Mouse (Mus musculus) T-cell, adult 66 days (primary cell): ENCODE data around the gene Sgf29. TPM values are rescaled to one million over a fixed set of nuclear protein-coding genes. Genes with fewer than 3 reads are reported as not detected.

ENCODE experiments used
- total RNA-seq, 2 experiments: library from RNA; stranded (reverse); gene quantifications; 3 replicates in 1 of 2; 4 replicates in 1 of 2; pipeline ENCODE4 v1.2.4; 2023

Sgf29 gene
- total RNA-seq: 10 to 100 TPM; 71.8 to 85.5 TPM

GRCm38 (mm10) chr7:126649231-126650051 is at the start of gene Sgf29:
Sgf29 (plus strand) TSS chr7:126649309.

DNA sequence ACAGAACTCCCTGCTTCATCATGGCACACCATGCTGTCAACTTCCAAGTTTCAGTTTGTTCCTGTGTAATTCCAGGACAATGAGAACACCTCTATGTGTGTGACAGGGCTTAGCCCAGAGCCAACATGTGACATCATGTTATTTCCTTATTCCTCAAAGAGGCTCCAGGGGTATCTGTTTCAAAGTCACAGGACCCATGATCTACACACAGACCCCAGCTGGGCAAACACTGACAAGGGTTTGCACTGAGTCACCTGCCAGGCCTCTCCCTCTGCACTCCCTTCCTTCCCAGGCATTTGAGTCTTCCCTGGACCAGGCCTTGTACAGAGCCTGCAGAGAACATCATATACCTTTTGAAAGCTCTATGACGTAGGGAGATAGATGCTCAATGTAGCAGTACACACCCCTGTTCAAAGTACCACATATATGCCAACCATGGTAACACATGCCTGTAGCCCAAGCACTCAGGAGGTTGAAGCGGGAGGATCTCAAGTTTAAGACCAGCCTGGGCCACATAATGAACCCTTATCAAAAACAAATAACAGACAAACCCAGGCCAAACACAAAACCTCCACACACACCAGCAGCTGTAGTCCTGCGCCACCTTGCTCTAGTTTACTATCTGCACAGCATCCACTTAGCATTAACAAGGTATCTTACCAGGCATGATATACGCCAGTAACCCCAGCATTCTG is 18.1 kb upstream of the Sgf29 start, which contains the start of gene Nupr1:
Nupr1 (minus strand) TSS at position 38 of the 695 bp plus-strand sequence.

DNA sequence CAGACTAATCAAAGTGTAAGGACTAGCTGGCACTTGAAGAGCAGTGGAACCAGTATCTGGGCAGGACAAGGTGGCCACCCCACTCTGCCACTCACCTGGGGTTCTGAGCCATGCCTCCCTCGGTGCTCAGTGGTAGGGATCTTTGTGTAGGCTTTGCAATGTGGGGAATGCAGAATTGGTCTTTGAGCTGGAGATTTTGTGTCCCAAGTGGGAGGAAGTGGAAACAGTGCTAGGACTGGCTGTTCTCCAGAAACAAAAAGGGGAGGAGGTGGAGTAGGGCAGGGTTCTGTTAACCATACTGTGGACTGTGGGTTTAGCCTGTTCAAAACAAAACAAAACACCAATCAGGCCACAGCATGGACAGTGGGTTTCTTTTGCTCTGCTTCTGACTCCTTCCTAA is 27.1 kb downstream of the Sgf29 start, which contains the start of gene Sult1a1:
Sult1a1 (minus strand) TSS at position 226 of the 400 bp plus-strand sequence.

DNA sequence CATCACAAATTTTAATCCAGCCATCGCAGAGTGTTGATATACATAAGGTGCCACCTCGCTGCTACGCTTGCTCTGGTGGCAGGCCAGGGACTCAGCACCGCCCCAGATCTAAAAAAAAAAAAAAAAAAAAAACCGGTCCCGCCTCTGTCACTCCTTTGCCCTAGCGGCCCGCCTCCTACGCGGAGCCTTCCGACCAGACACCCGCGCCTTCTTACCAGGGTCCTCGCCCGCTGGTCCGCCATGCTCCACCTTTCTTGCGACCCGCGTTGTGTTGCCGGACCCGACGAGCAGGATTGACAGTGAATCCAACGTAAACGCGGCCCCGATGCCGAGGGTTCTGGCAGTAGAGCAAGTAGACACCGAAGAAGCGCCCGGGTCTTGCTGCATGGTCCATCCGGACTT is 46.1 kb downstream of the Sgf29 start, which contains the start of gene Bola2:
Bola2 (plus strand) TSS at position 192 of the 402 bp plus-strand sequence.

GRCm38 (mm10) chr7:126695631-126696207 is 46.6 kb downstream of the Sgf29 start, which contains the start of gene Slx1b:
Slx1b (minus strand) TSS chr7:126695784.

DNA sequence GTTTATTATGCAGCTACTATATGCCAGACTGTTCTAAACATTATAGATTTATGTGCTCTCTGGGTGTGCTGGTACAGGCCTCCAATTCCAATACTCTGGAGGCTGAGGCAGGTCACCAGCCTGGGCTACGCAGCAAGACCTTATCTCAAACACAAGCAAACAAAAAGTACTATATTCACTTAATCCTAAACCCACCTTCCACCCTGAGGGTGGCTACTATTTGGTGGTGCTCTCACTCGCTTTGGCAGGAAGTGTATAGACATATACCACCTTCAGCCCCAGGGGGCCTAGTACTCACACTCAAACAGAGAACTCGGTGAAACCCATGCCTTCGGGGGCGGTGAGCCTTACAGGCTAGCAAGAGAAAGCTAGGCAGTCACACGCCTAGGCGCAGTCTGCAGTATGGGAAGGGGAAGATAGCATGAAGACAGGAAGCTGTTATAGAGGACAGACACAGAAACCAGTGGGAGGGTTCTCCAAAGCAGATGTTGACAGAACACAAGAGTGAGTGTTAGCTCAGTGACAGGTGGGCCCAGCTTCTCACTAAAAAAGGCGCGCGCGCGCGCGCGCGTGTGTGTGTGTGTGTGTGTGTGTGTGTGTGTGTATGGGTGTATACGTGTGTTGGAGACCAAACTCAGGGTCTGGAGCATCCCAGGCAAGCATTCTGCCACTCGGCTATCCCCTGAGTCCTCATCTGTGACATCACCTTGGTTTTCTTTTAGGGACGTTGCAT is 58.5 kb downstream of the Sgf29 start, which contains the start of gene Coro1a:
Coro1a (minus strand) TSS at position 346 of the 733 bp plus-strand sequence.

Other genes starting within 250 kb of the Sgf29 start
- 1 to 10 TPM; 1.0 to 5.2 TPM for gene Cd19, start 234.4 kb upstream of the Sgf29 start, total RNA-seq
- gene Rabep2, start 220.6 kb upstream of the Sgf29 start, total RNA-seq: 10 to 100 TPM; 44.7 to 45.1 TPM
- gene Atp2a1, start 186.2 kb upstream of the Sgf29 start, total RNA-seq: under 1 TPM; 0.55 to 0.89 TPM
- 10 to 100 TPM; 87.3 to 90.5 TPM for gene Sh2b1, start 173.9 kb upstream of the Sgf29 start, total RNA-seq
- 10 to 100 TPM; 50.0 to 55.9 TPM for gene Tufm, start 161.9 kb upstream of the Sgf29 start, total RNA-seq
- 100 to 1,000 TPM; 217 to 227 TPM for gene Atxn2l, start 145.9 kb upstream of the Sgf29 start, total RNA-seq
- 100 to 1,000 TPM; 138 to 142 TPM for gene Eif3c, start 82.9 kb upstream of the Sgf29 start, total RNA-seq
- 1 to 10 TPM; 8.0 to 8.8 TPM for gene Apobr, start 64.4 kb upstream of the Sgf29 start, total RNA-seq
- 100 to 1,000 TPM; 129 to 140 TPM for gene Cln3, start 63.5 kb upstream of the Sgf29 start, total RNA-seq
- gene Il27, start 54.4 kb upstream of the Sgf29 start, total RNA-seq: not detected
- not detected for gene Nupr1, start 18.4 kb upstream of the Sgf29 start, total RNA-seq
- 1 to 10 TPM in 1 of 2 experiments, not detected in 1; 1.3 TPM for gene Sult1a1, start 27.1 kb downstream of the Sgf29 start, total RNA-seq
- gene Bola2, start 46.1 kb downstream of the Sgf29 start, total RNA-seq: 100 to 1,000 TPM; 171 to 175 TPM
- gene Slx1b, start 46.5 kb downstream of the Sgf29 start, total RNA-seq: 10 to 100 TPM; 15.6 to 17.2 TPM
- gene Coro1a, start 58.5 kb downstream of the Sgf29 start, total RNA-seq: 1,000 to 10,000 TPM; 1,416 to 1,422 TPM
- gene Mapk3, start 110.3 kb downstream of the Sgf29 start, total RNA-seq: 10 to 100 TPM; 37.3 to 45.5 TPM
- 1 to 10 TPM; 3.6 to 4.4 TPM for gene Gdpd3, start 117.0 kb downstream of the Sgf29 start, total RNA-seq
- 100 to 1,000 TPM; 240 to 256 TPM for gene Ypel3, start 127.6 kb downstream of the Sgf29 start, total RNA-seq
- 10 to 100 TPM; 11.6 to 13.5 TPM for gene Tbx6, start 132.2 kb downstream of the Sgf29 start, total RNA-seq
- 100 to 1,000 TPM; 229 to 235 TPM for gene Ppp4c, start 143.2 kb downstream of the Sgf29 start, total RNA-seq
- gene Fam57b, start 148.4 kb downstream of the Sgf29 start, total RNA-seq: not detected
- not detected for gene 4930451I11Rik, start 182.3 kb downstream of the Sgf29 start, total RNA-seq
- gene Doc2a, start 198.1 kb downstream of the Sgf29 start, total RNA-seq: not detected
- 10 to 100 TPM; 22.0 to 25.4 TPM for gene Hirip3, start 212.7 kb downstream of the Sgf29 start, total RNA-seq
- gene Ino80e, start 213.1 kb downstream of the Sgf29 start, total RNA-seq: 10 to 100 TPM; 68.2 to 83.5 TPM
- gene Taok2, start 235.4 kb downstream of the Sgf29 start, total RNA-seq: 100 to 1,000 TPM in 1 of 2 experiments, 10 to 100 TPM in 1; 91.4 to 105 TPM